ENCODE assay signal across 28 mouse cellular contexts in genomic region chr5:14309981-14310380, GRCm38 (mm10).
"Had no signal": no experiment of that assay in that cellular context is flagged by ENCODE, and none has a peak within 500 bp of the region (broad histone marks: within the 10 kb centered on the region; RNA-seq: fewer than 3 reads in every experiment).

No protein-coding gene starts in this region.

- DNase-seq: gastrocnemius, adult 2 months; gastrocnemius, postnatal 10 days; gastrocnemius, postnatal 25 days; heart, adult 18-20 months; heart, postnatal 14 days; heart, postnatal 36 days; kidney, adult 11 months; kidney, adult 2 months; kidney, adult 9 months; kidney, postnatal 10 days; kidney, postnatal 25 days; kidney, postnatal 4 days; liver; liver, embryonic 13.5 days; liver, postnatal 0 days had no signal

- H3K4me1 ChIP-seq: heart, embryonic 10.5 days; heart, embryonic 13.5 days; heart, embryonic 15.5 days; hindbrain, embryonic 13.5 days; hindbrain, embryonic 15.5 days; limb, embryonic 10.5 days; limb, embryonic 12.5 days; liver, embryonic 13.5 days; liver, embryonic 15.5 days had no signal

- H3K36me3 ChIP-seq: heart, embryonic 10.5 days; heart, embryonic 13.5 days; heart, embryonic 15.5 days; hindbrain, embryonic 13.5 days; hindbrain, embryonic 15.5 days; limb, embryonic 10.5 days; limb, embryonic 12.5 days; liver, embryonic 13.5 days; liver, embryonic 15.5 days had no signal

- ATAC-seq: hindbrain, postnatal 0 days; intestine, embryonic 16.5 days; liver, postnatal 0 days had no signal

- H3K9ac ChIP-seq: heart, embryonic 13.5 days; heart, embryonic 15.5 days; hindbrain, embryonic 13.5 days; hindbrain, embryonic 15.5 days; limb, embryonic 12.5 days; liver, embryonic 13.5 days; liver, embryonic 15.5 days; liver, postnatal 0 days had no signal

- H3K27ac ChIP-seq: gastrocnemius, adult 2 months; heart, embryonic 10.5 days; heart, embryonic 13.5 days; heart, embryonic 15.5 days; hindbrain, embryonic 13.5 days; hindbrain, embryonic 15.5 days; hindbrain, postnatal 0 days; layer of hippocampus, adult 2 months; left cerebral cortex, adult 2 months; limb, embryonic 10.5 days; limb, embryonic 12.5 days; liver, embryonic 13.5 days; liver, embryonic 15.5 days had no signal

- H3K9me3 ChIP-seq: heart, embryonic 10.5 days; heart, embryonic 13.5 days; heart, embryonic 15.5 days; hindbrain, embryonic 13.5 days; hindbrain, embryonic 15.5 days; limb, embryonic 10.5 days; liver, embryonic 13.5 days; liver, embryonic 15.5 days had no signal

- H3K4me2 ChIP-seq: heart, embryonic 13.5 days; heart, embryonic 15.5 days; hindbrain, embryonic 13.5 days; hindbrain, embryonic 15.5 days; limb, embryonic 12.5 days; liver, embryonic 11.5 days; liver, embryonic 13.5 days; liver, embryonic 15.5 days had no signal

- H3K4me3 ChIP-seq: gastrocnemius, adult 2 months; heart, embryonic 10.5 days; heart, embryonic 13.5 days; heart, embryonic 15.5 days; hindbrain, embryonic 13.5 days; hindbrain, embryonic 15.5 days; layer of hippocampus, adult 2 months; left cerebral cortex, adult 2 months; limb, embryonic 10.5 days; limb, embryonic 12.5 days; liver, embryonic 13.5 days; liver, embryonic 15.5 days had no signal

- H3K27me3 ChIP-seq: heart, embryonic 13.5 days; heart, embryonic 15.5 days; hindbrain, embryonic 13.5 days; hindbrain, embryonic 15.5 days; limb, embryonic 12.5 days; liver, embryonic 13.5 days; liver, embryonic 15.5 days had no signal
